Mouse (Mus musculus) hindbrain, embryonic 16.5 days (tissue): ENCODE data around the gene Tead4. TPM values are rescaled to one million over a fixed set of nuclear protein-coding genes. Genes with fewer than 3 reads are reported as not detected.

ENCODE experiments used
- ATAC-seq: fragments of 200-750 bp; cut with Nextera tagmentation; 2 replicates; pipeline ENCODE4 v1.8.0; 2017; ENCODE audit warnings: moderate TSS enrichment, moderate library complexity
- H3K27ac ChIP-seq: fragments of 300-500 bp; sonication (generic); 2 replicates; pipeline ENCODE4 v1.5.1; 2014; ENCODE audit warnings: low read depth, mild to moderate bottlenecking, control low read depth, low read length, moderate library complexity
- H3K27me3 ChIP-seq: fragments of 300-500 bp; sonication (generic); replicated peaks from 2 replicates; pipeline ENCODE4 v1.6.1; 2014; ENCODE audit warnings: low read length; ENCODE audit not compliant: control insufficient read depth, insufficient read depth
- H3K36me3 ChIP-seq: fragments of 300-500 bp; sonication (generic); 2 replicates; pipeline ENCODE4 v1.6.1; 2014; ENCODE audit warnings: mild to moderate bottlenecking, low read length, moderate library complexity, mixed read lengths; ENCODE audit not compliant: control insufficient read depth, insufficient read depth
- H3K4me1 ChIP-seq: fragments of 300-500 bp; sonication (generic); 2 replicates; pipeline ENCODE4 v1.6.1; 2014; ENCODE audit warnings: low read depth, low read length; ENCODE audit not compliant: control insufficient read depth, insufficient read depth
- H3K4me2 ChIP-seq: fragments of 300-500 bp; sonication (generic); 2 replicates; pipeline ENCODE4 v1.6.1; 2014; ENCODE audit warnings: mild to moderate bottlenecking, low read length, control low read depth, moderate library complexity
- H3K4me3 ChIP-seq: fragments of 300-500 bp; sonication (generic); 2 replicates; pipeline ENCODE4 v1.5.1; 2014; ENCODE audit warnings: mild to moderate bottlenecking, low read length, control low read depth, moderate library complexity
- H3K9ac ChIP-seq: fragments of 300-500 bp; sonication (generic); 2 replicates; pipeline ENCODE4 v1.6.1; 2014; ENCODE audit warnings: low read depth, mild to moderate bottlenecking, control low read depth, low read length, moderate library complexity
- H3K9me3 ChIP-seq: fragments of 300-500 bp; sonication (generic); 2 replicates; pipeline ENCODE4 v1.6.1; 2014; ENCODE audit warnings: mild to moderate bottlenecking, low read length, moderate library complexity; ENCODE audit not compliant: control insufficient read depth
- WGBS: fragments of 180-500 bp; shearing (Covaris S2); extraction: QIAGEN DNeasy Blood & Tissue Kit; methylation state at CpG from one replicate; pipeline ENCODE4 v1.1.7; 2014; 5-methylcytosine and 5-hydroxymethylcytosine counted together
- polyA plus RNA-seq: library from polyadenylated mRNA; unstranded; fragments of >200 nt; fragmentation: Nextera tagmentation; extraction: Ambion mirVana; gene quantifications from 2 replicates; pipeline ENCODE4 v1.2.1, GENCODE M21; 2015

The Tead4 gene
- polyA plus RNA-seq, 1 experiment from 2014 or later = 0.81 TPM

GRCm38 (mm10) chr6:128261486-128261885, 39.1 kb downstream of the Tead4 start:
- ATAC-seq = no peak
- H3K4me1 ChIP-seq = no peaks in the 10 kb centered on the region
- no peak overlapping the region for H3K27ac ChIP-seq
- 45% methylated on average over 1 of the region's 1 CpGs for WGBS
- H3K9me3 ChIP-seq = no peaks in the 10 kb centered on the region
- no peak overlapping the region for H3K4me3 ChIP-seq
- no peak overlapping the region for H3K4me2 ChIP-seq
- H3K36me3 ChIP-seq = no peaks in the 10 kb centered on the region
- no peak overlapping the region for H3K9ac ChIP-seq
- no peaks in the 10 kb centered on the region for H3K27me3 ChIP-seq

GRCm38 (mm10) chr6:128259252-128259651, 41.4 kb downstream of the Tead4 start:
- Histone ChIP-seq H3K9me3 (no peaks in the 10 kb centered on the region), H3K4me3 (no peak overlapping the region), H3K36me3 (no peaks in the 10 kb centered on the region), H3K4me2 (no peak overlapping the region), H3K4me1 (no peaks in the 10 kb centered on the region), H3K9ac (no peak overlapping the region), H3K27ac (no peak overlapping the region), H3K27me3 (no peaks in the 10 kb centered on the region)
- ATAC-seq = no peak; the same call in 1 of the 2 replicates
- 82% methylated on average over 3 of the region's 3 CpGs for WGBS

GRCm38 (mm10) chr6:128255941-128256340, 44.7 kb downstream of the Tead4 start:
- 70% methylated on average over 2 of the region's 2 CpGs for WGBS
- Histone ChIP-seq H3K9ac (no peak overlapping the region), H3K27ac (no peak overlapping the region), H3K4me3 (no peak overlapping the region), H3K4me2 (no peak overlapping the region), H3K36me3 (no peaks in the 10 kb centered on the region), H3K4me1 (no peaks in the 10 kb centered on the region), H3K27me3 (no peaks in the 10 kb centered on the region), H3K9me3 (no peaks in the 10 kb centered on the region)
- ATAC-seq = no peak

DNA sequence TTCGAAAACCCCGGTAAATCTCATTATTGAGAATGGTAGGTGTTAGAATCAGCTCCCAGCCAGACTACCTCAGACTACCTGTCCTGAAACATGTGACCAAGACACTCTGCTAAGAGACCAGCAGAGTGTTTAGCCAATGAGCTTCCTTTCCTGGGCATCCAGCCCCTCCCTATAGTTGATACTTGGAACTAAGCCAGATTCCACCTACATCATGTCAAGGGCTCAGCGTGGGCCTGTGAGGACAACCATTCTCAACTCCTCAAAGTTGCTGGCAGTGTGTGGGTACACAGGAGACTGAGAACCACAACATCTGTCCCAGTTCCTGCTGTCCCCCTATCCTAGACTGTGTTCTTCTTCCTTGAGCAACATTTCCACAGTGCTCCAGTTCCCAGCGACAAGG, 45.3 kb downstream of the Tead4 start:
- no peak overlapping the region for H3K4me2 ChIP-seq
- no peaks in the 10 kb centered on the region for H3K36me3 ChIP-seq
- no peaks in the 10 kb centered on the region for H3K4me1 ChIP-seq
- no peaks in the 10 kb centered on the region for H3K9me3 ChIP-seq
- no peak for ATAC-seq
- no peak overlapping the region for H3K4me3 ChIP-seq
- H3K27me3 ChIP-seq = no peaks in the 10 kb centered on the region
- H3K9ac ChIP-seq = no peak overlapping the region
- WGBS = 77% methylated on average over 4 of the region's 4 CpGs
- no peak overlapping the region for H3K27ac ChIP-seq

- H3K9me3 ChIP-seq = no peaks in the 10 kb centered on the region
- no peak overlapping the region for H3K4me2 ChIP-seq
- no peak overlapping the region for H3K27ac ChIP-seq
- H3K27me3 ChIP-seq = no peaks in the 10 kb centered on the region
- no peaks in the 10 kb centered on the region for H3K4me1 ChIP-seq
- 25% methylated on average over 4 of the region's 4 CpGs for WGBS
- ATAC-seq = no peak
- H3K36me3 ChIP-seq = no peaks in the 10 kb centered on the region
- no peak overlapping the region for H3K4me3 ChIP-seq
- no peak overlapping the region for H3K9ac ChIP-seq
Observed at GRCm38 (mm10) chr6:128254551-128254950, 46.1 kb downstream of the Tead4 start.

- Histone ChIP-seq H3K27ac (no peak overlapping the region), H3K4me3 (no peak overlapping the region), H3K27me3 (no peaks in the 10 kb centered on the region), H3K9ac (no peak overlapping the region), H3K9me3 (no peaks in the 10 kb centered on the region), H3K4me1 (no peaks in the 10 kb centered on the region), H3K4me2 (no peak overlapping the region), H3K36me3 (no peaks in the 10 kb centered on the region)
- 90% methylated on average over 2 of the region's 2 CpGs for WGBS
- ATAC-seq = no peak
Observed at GRCm38 (mm10) chr6:128253111-128253510, 47.5 kb downstream of the Tead4 start.

DNA sequence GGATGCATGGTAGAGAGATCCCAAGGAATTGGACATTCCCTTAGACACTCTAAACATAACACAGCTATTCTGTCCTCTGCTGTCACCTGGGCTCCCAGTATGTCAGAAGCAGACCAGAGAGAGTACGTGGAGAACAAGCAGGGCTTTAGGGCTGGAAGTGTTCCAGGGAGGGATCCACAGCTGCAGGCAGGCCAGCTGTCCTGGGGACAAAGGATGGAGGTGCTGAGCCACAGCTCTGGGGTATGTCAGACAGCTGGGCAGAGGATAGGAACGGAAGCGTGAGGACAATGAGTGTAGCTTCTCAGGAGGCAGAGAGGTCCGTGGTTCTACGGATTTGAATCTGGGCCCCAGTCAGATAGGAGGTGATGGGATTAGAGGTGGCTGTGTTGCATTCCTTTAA, 50.0 kb downstream of the Tead4 start:
- ATAC-seq = no peak
- Histone ChIP-seq H3K9ac (no peak overlapping the region), H3K27me3 (no peaks in the 10 kb centered on the region), H3K9me3 (no peaks in the 10 kb centered on the region), H3K4me2 (no peak overlapping the region), H3K4me3 (no peak overlapping the region), H3K4me1 (no peaks in the 10 kb centered on the region), H3K27ac (no peak overlapping the region), H3K36me3 (no peaks in the 10 kb centered on the region)
- WGBS = 83% methylated on average over 5 of the region's 5 CpGs

DNA sequence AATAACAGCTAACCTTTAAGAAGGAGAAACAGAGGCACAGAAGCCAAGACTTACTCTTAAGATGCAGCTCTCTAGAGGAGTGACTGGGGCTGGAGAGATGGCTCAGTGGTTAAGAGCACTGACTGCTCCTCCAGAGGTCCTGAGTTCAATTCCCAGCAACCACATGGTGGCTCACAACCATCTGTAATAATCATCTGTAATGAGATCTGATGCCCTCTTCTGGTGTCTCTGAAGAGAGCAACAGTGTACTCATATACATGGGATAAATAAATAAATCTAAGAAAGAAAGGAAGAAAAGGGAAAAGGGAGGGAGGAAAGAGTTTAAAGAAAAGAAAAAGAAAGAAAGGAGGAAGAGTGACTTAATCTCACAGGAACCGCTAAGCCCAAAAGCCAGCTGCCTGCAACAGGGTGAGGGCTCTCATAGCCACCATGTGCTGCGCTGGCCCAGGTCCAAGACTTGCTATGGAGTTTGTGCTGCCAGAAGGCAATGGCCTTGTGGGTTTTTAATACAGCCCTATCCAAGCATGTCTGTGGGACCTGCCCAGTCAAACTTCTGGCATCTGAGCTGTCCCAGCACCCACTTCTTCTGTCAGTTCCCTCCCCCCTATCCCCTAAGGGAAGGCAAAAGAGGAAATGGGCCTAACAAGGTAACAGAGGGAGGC, 63.4 kb downstream of the Tead4 start:
- H3K4me3 ChIP-seq = no peak overlapping the region
- no peaks in the 10 kb centered on the region for H3K36me3 ChIP-seq
- H3K9me3 ChIP-seq = no peaks in the 10 kb centered on the region
- no peak overlapping the region for H3K4me2 ChIP-seq
- ATAC-seq = no peak
- H3K27me3 ChIP-seq = no peaks in the 10 kb centered on the region
- H3K9ac ChIP-seq = no peak overlapping the region
- WGBS = 81% methylated on average over 2 of the region's 2 CpGs
- H3K27ac ChIP-seq = no peak overlapping the region
- no peaks in the 10 kb centered on the region for H3K4me1 ChIP-seq

DNA sequence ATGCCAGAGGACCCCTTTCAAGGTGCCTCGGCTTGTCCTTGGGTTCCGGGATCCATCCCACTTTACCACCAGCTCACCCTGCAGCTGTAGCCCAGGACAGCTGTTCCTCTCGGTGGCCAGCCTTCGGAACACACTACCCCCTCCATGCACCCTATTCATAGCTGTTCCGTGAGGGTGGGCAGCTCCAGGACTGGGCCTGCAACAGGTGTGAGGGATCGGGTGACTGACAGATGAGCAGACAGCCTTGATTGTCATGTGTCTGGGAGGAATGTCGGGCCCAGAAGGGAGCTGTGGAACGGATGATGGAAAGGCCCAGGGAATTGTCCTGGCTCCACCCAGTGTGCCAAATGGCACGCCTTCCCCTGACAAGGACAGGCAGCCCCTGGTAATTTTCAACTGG, 64.0 kb downstream of the Tead4 start:
- Histone ChIP-seq H3K4me1 (no peaks in the 10 kb centered on the region), H3K4me2 (no peak overlapping the region), H3K27me3 (no peaks in the 10 kb centered on the region), H3K4me3 (no peak overlapping the region), H3K27ac (no peak overlapping the region), H3K9ac (no peak overlapping the region), H3K9me3 (no peaks in the 10 kb centered on the region), H3K36me3 (no peaks in the 10 kb centered on the region)
- ATAC-seq = no peak
- 79% methylated on average over 9 of the region's 9 CpGs for WGBS

DNA sequence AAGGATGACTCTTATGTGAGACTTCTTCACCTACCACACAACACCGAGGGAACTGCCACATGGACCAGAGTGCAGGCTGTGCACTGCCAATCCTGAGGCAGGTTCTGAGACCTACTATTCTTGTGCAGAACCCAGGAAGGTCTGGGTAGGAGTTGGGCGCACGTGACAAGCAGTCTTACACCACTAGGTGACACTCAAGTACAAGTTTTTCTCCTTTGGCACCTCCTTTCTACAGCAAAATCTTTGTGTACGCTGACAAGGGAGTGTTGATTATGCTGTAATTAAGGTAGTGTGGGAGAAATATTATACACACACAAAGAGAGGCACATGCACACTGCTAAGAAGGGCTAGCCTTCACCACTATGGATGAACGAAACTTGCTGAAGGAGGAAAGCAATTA, 66.4 kb downstream of the Tead4 start:
- ATAC-seq = peak; percentile 85
- 33% methylated on average over 5 of the region's 5 CpGs for WGBS

More for the DNA sequence above, 66.4 kb downstream of the Tead4 start:
- H3K4me2 ChIP-seq = no peak overlapping the region
- no peak overlapping the region for H3K4me3 ChIP-seq
- H3K9ac ChIP-seq = no peak overlapping the region
- no peaks in the 10 kb centered on the region for H3K27me3 ChIP-seq
- no peaks in the 10 kb centered on the region for H3K36me3 ChIP-seq
- no peaks in the 10 kb centered on the region for H3K9me3 ChIP-seq
- no peak overlapping the region for H3K27ac ChIP-seq
- no peaks in the 10 kb centered on the region for H3K4me1 ChIP-seq
